Mouse (Mus musculus): ENCODE results near the gene Polr3gl. TPM values are rescaled to one million over a fixed set of nuclear protein-coding genes. Genes with fewer than 3 reads are reported as not detected.

Gene Polr3gl
- polyA plus RNA-seq, 1 experiment from 2014 or later: 29.8 TPM

- Histone ChIP-seq H3K9ac (ENCODE audit: low read length) (no peak overlapping the region), H3K4me1 (ENCODE audit: control insufficient read depth, insufficient read depth, low read length) (peaks cover 37% of the 10 kb centered on the region), H3K27ac (ENCODE audit: low read length) (no peak overlapping the region), H3K4me2 (ENCODE audit: low read depth, low read length) (no peak overlapping the region), H3K36me3 (ENCODE audit: control insufficient read depth, insufficient read depth, low read length) (no peaks in the 10 kb centered on the region), H3K9me3 (replicated peaks; ENCODE audit: control insufficient read depth, low read length) (no peaks in the 10 kb centered on the region), H3K4me3 (replicated peaks; ENCODE audit: low read length) (no peak overlapping the region), H3K27me3 (ENCODE audit: control insufficient read depth, insufficient read depth, low read length) (peaks cover 6% of the 10 kb centered on the region; the same call in 1 of the 2 replicates)
- no peak for ATAC-seq (ENCODE audit: insufficient read depth, low FRiP score)
- 69% methylated on average over 3 of the region's 3 CpGs for WGBS
Measured at GRCm38 (mm10) chr3:96599411-96599810, 5.4 kb upstream of the Polr3gl start.

GRCm38 (mm10) chr3:96599069-96599393 is 5.0 kb upstream of the Polr3gl start:
- no peak overlapping the region for H3K27ac ChIP-seq (ENCODE audit: low read length)
- WGBS: 56% methylated on average over 8 of the region's 8 CpGs
- H3K9ac ChIP-seq (ENCODE audit: low read length): no peak overlapping the region
- H3K27me3 ChIP-seq (ENCODE audit: control insufficient read depth, insufficient read depth, low read length): peaks cover 6% of the 10 kb centered on the region; the same call in 1 of the 2 replicates
- H3K4me3 ChIP-seq (replicated peaks; ENCODE audit: low read length): no peak overlapping the region
- no peaks in the 10 kb centered on the region for H3K36me3 ChIP-seq (ENCODE audit: control insufficient read depth, insufficient read depth, low read length)
- H3K9me3 ChIP-seq (replicated peaks; ENCODE audit: control insufficient read depth, low read length): no peaks in the 10 kb centered on the region
- H3K4me1 ChIP-seq (ENCODE audit: control insufficient read depth, insufficient read depth, low read length): peaks cover 37% of the 10 kb centered on the region
- H3K4me2 ChIP-seq (ENCODE audit: low read depth, low read length): peak overlapping the region; percentile 94; the same call in 1 of the 2 replicates
- ATAC-seq (ENCODE audit: insufficient read depth, low FRiP score): no peak

- H3K9me3 ChIP-seq (replicated peaks; ENCODE audit: control insufficient read depth, low read length): no peaks in the 10 kb centered on the region
- peak overlapping the region; percentile 79 for H3K27ac ChIP-seq (ENCODE audit: low read length)
- ATAC-seq (ENCODE audit: insufficient read depth, low FRiP score): no peak
- peaks cover 6% of the 10 kb centered on the region; the same call in 1 of the 2 replicates for H3K27me3 ChIP-seq (ENCODE audit: control insufficient read depth, insufficient read depth, low read length)
- peak overlapping the region; percentile 94 for H3K4me2 ChIP-seq (ENCODE audit: low read depth, low read length)
- WGBS: 3% methylated on average over 54 of the region's 54 CpGs
- peak overlapping the region; percentile 48 for H3K4me3 ChIP-seq (replicated peaks; ENCODE audit: low read length)
- peak overlapping the region; percentile 76 for H3K9ac ChIP-seq (ENCODE audit: low read length)
- H3K36me3 ChIP-seq (ENCODE audit: control insufficient read depth, insufficient read depth, low read length): no peaks in the 10 kb centered on the region
- peaks cover 34% of the 10 kb centered on the region for H3K4me1 ChIP-seq (ENCODE audit: control insufficient read depth, insufficient read depth, low read length)
Measured at GRCm38 (mm10) chr3:96598156-96599068, 4.4 kb upstream of the Polr3gl start.

GRCm38 (mm10) chr3:96597435-96597891 is 3.5 kb upstream of the Polr3gl start:
- H3K9ac ChIP-seq (ENCODE audit: low read length): peak overlapping the region; percentile 76
- peaks cover 6% of the 10 kb centered on the region; the same call in 1 of the 2 replicates for H3K27me3 ChIP-seq (ENCODE audit: control insufficient read depth, insufficient read depth, low read length)
- under 1% methylated on average over 40 of the region's 40 CpGs for WGBS
- peak overlapping the region; percentile 94 for H3K4me2 ChIP-seq (ENCODE audit: low read depth, low read length)
- ATAC-seq (ENCODE audit: insufficient read depth, low FRiP score): no peak
- peak overlapping the region; percentile 79 for H3K27ac ChIP-seq (ENCODE audit: low read length)
- no peaks in the 10 kb centered on the region for H3K36me3 ChIP-seq (ENCODE audit: control insufficient read depth, insufficient read depth, low read length)
- H3K4me1 ChIP-seq (ENCODE audit: control insufficient read depth, insufficient read depth, low read length): peaks cover 29% of the 10 kb centered on the region
- peak overlapping the region; percentile 48 for H3K4me3 ChIP-seq (replicated peaks; ENCODE audit: low read length)
- no peaks in the 10 kb centered on the region for H3K9me3 ChIP-seq (replicated peaks; ENCODE audit: control insufficient read depth, low read length)

- no peaks in the 10 kb centered on the region for H3K36me3 ChIP-seq (ENCODE audit: control insufficient read depth, insufficient read depth, low read length)
- H3K27me3 ChIP-seq (ENCODE audit: control insufficient read depth, insufficient read depth, low read length): peaks cover 6% of the 10 kb centered on the region; the same call in 1 of the 2 replicates
- H3K27ac ChIP-seq (ENCODE audit: low read length): no peak overlapping the region
- H3K4me1 ChIP-seq (ENCODE audit: control insufficient read depth, insufficient read depth, low read length): peaks cover 29% of the 10 kb centered on the region
- 8% methylated on average over 10 of the region's 12 CpGs for WGBS
- peak overlapping the region; percentile 94 for H3K4me2 ChIP-seq (ENCODE audit: low read depth, low read length)
- H3K9ac ChIP-seq (ENCODE audit: low read length): peak overlapping the region; percentile 76
- peak overlapping the region; percentile 48 for H3K4me3 ChIP-seq (replicated peaks; ENCODE audit: low read length)
- ATAC-seq (ENCODE audit: insufficient read depth, low FRiP score): no peak
- H3K9me3 ChIP-seq (replicated peaks; ENCODE audit: control insufficient read depth, low read length): no peaks in the 10 kb centered on the region
Measured at GRCm38 (mm10) chr3:96596855-96597254, 2.9 kb upstream of the Polr3gl start.

GRCm38 (mm10) chr3:96596228-96596707 is 2.3 kb upstream of the Polr3gl start, which contains the start of gene Ankrd34a:
TSS of gene Ankrd34a (plus strand) at chr3:96596636.
- Histone ChIP-seq H3K36me3 (ENCODE audit: control insufficient read depth, insufficient read depth, low read length) (no peaks in the 10 kb centered on the region), H3K9me3 (replicated peaks; ENCODE audit: control insufficient read depth, low read length) (no peaks in the 10 kb centered on the region), H3K4me2 (ENCODE audit: low read depth, low read length) (peak within 1 kb of the TSS; percentile 94), H3K27me3 (ENCODE audit: control insufficient read depth, insufficient read depth, low read length) (peaks cover 6% of the 10 kb centered on the region; the same call in 1 of the 2 replicates), H3K4me3 (replicated peaks; ENCODE audit: low read length) (peak within 1 kb of the TSS; percentile 48), H3K9ac (ENCODE audit: low read length) (peak within 1 kb of the TSS; percentile 76), H3K27ac (ENCODE audit: low read length) (peak within 1 kb of the TSS; percentile 79), H3K4me1 (ENCODE audit: control insufficient read depth, insufficient read depth, low read length) (peaks cover 29% of the 10 kb centered on the region)
- ATAC-seq (ENCODE audit: insufficient read depth, low FRiP score): peak; percentile 8; the same call in 1 of the 2 replicates
- whole genome bisulfite sequencing: 2% methylated on average over 20 of the region's 23 CpGs

- peaks cover 29% of the 10 kb centered on the region for H3K4me1 ChIP-seq (ENCODE audit: control insufficient read depth, insufficient read depth, low read length)
- 27% methylated on average over 6 of the region's 6 CpGs for WGBS
- peak overlapping the region; percentile 94 for H3K4me2 ChIP-seq (ENCODE audit: low read depth, low read length)
Measured at GRCm38 (mm10) chr3:96595661-96596060, 1.7 kb upstream of the Polr3gl start.

GRCm38 (mm10) chr3:96594851-96595250 is 870 bp upstream of the Polr3gl start:
- H3K27me3 ChIP-seq (ENCODE audit: control insufficient read depth, insufficient read depth, low read length): peaks cover 6% of the 10 kb centered on the region; the same call in 1 of the 2 replicates
- ATAC-seq (ENCODE audit: insufficient read depth, low FRiP score): no peak
- peaks cover 23% of the 10 kb centered on the region for H3K4me1 ChIP-seq (ENCODE audit: control insufficient read depth, insufficient read depth, low read length)
- H3K9ac ChIP-seq (ENCODE audit: low read length): no peak overlapping the region
- no peaks in the 10 kb centered on the region for H3K9me3 ChIP-seq (replicated peaks; ENCODE audit: control insufficient read depth, low read length)
- H3K36me3 ChIP-seq (ENCODE audit: control insufficient read depth, insufficient read depth, low read length): no peaks in the 10 kb centered on the region; the same call in 1 of the 2 replicates
- H3K27ac ChIP-seq (ENCODE audit: low read length): no peak overlapping the region
- no peak overlapping the region for H3K4me3 ChIP-seq (replicated peaks; ENCODE audit: low read length)
- 84% methylated on average over 5 of the region's 5 CpGs for WGBS
- H3K4me2 ChIP-seq (ENCODE audit: low read depth, low read length): no peak overlapping the region

More at GRCm38 (mm10) chr3:96595661-96596060, 1.7 kb upstream of the Polr3gl start:
- ATAC-seq (ENCODE audit: insufficient read depth, low FRiP score): no peak
- Histone ChIP-seq H3K9me3 (replicated peaks; ENCODE audit: control insufficient read depth, low read length) (no peaks in the 10 kb centered on the region), H3K27me3 (ENCODE audit: control insufficient read depth, insufficient read depth, low read length) (peaks cover 6% of the 10 kb centered on the region; the same call in 1 of the 2 replicates), H3K9ac (ENCODE audit: low read length) (peak overlapping the region; percentile 76; the same call in 1 of the 2 replicates), H3K36me3 (ENCODE audit: control insufficient read depth, insufficient read depth, low read length) (no peaks in the 10 kb centered on the region), H3K4me3 (replicated peaks; ENCODE audit: low read length) (no peak overlapping the region), H3K27ac (ENCODE audit: low read length) (no peak overlapping the region; the same call in 1 of the 2 replicates)

- no peaks in the 10 kb centered on the region; the same call in 1 of the 2 replicates for H3K36me3 ChIP-seq (ENCODE audit: control insufficient read depth, insufficient read depth, low read length)
- WGBS: 2% methylated on average over 10 of the region's 10 CpGs
- H3K9me3 ChIP-seq (replicated peaks; ENCODE audit: control insufficient read depth, low read length): no peaks in the 10 kb centered on the region
- peak overlapping the region; percentile 97 for H3K4me2 ChIP-seq (ENCODE audit: low read depth, low read length)
- H3K9ac ChIP-seq (ENCODE audit: low read length): peak overlapping the region; percentile 81
- peak overlapping the region; percentile 80 for H3K4me3 ChIP-seq (replicated peaks; ENCODE audit: low read length)
- peaks cover 6% of the 10 kb centered on the region; the same call in 1 of the 2 replicates for H3K27me3 ChIP-seq (ENCODE audit: control insufficient read depth, insufficient read depth, low read length)
- H3K4me1 ChIP-seq (ENCODE audit: control insufficient read depth, insufficient read depth, low read length): peaks cover 19% of the 10 kb centered on the region
- peak overlapping the region; percentile 88 for H3K27ac ChIP-seq (ENCODE audit: low read length)
- no peak for ATAC-seq (ENCODE audit: insufficient read depth, low FRiP score)
Measured at GRCm38 (mm10) chr3:96593374-96593773, 607 bp downstream of the Polr3gl start.
